Mouse (Mus musculus) testis, adult 2 months (tissue): Measurements from ENCODE around the gene Oas1d.
"Not testable (repeated sequence)": the region's sequence is repeated elsewhere in the genome, so short reads cannot be mapped to it uniquely, and the experiment has no call there.

Experiments used
- CTCF ChIP-seq: fragments of 200-500 bp; IDR thresholded peaks from 2 replicates; pipeline ENCODE4 v1.5.1; 2012; ENCODE audit warnings: low read depth, mild to moderate bottlenecking, inconsistent platforms, low read length, moderate library complexity; ENCODE audit not compliant: control insufficient read depth, insufficient read depth, insufficient replicate concordance
- POLR2A ChIP-seq: fragments of 200-500 bp; IDR thresholded peaks from 2 replicates; pipeline ENCODE4 v1.6.1; 2012; ENCODE audit warnings: low read depth, mild to moderate bottlenecking, inconsistent platforms, low read length, moderate library complexity; ENCODE audit not compliant: control insufficient read depth

GRCm38 (mm10) chr5:120919156-120919935 lies 5.0 kb downstream of the Oas1d start:
- not testable (repeated sequence) for TF ChIP-seq POLR2A, CTCF
